Mouse (Mus musculus): ENCODE data around the gene Crct1.
A peak's percentile ranks its signal among the peaks of the same experiment; 100 is the strongest.

DNA sequence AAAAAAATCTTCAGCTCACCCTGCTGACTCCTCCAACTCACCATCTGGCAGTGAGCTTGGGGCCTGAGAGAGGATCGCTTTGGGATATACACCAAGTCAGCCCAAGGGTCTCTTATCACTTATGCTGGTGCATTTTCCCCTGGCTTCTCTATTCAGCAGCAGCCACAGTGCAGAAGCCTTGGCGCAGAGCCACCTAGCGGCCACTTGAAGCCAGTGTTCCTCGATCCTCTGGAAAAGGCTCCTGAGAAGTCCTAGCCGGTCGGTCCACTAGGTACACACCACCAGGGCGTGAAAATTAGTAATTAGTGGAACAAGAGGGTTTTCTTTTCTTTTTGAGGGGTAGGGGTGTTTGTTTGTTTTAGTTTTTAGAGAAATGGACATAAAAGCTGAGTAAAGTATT is 16.8 kb downstream of the Crct1 start:
- TF ChIP-seq CTCF (IDR thresholded peaks at IDR 0.05; ENCODE audit: low read depth, low read length): peak; percentile 76
- TF ChIP-seq POLR2A (IDR thresholded peaks at IDR 0.05; ENCODE audit: borderline replicate concordance, low read depth, low read length): no peak

Measured in bone marrow macrophage, adult 2 months (primary cell).